Mouse (Mus musculus) CH12.LX (cell line): ENCODE data around the gene Abcc3. TPM values are rescaled to one million over a fixed set of nuclear protein-coding genes. Genes with fewer than 3 reads are reported as not detected.

ENCODE experiments used
- DNase-seq: peaks from one replicate; pipeline ENCODE4 v3.0.0-alpha.2; 2013; ENCODE audit errors: extremely low read depth
- H3K27ac ChIP-seq: 2 replicates; pipeline ENCODE4 v1.5.1; 2012; ENCODE audit warnings: low read depth, mild to moderate bottlenecking, control low read depth, moderate library complexity; ENCODE audit not compliant: insufficient read depth
- H3K27me3 ChIP-seq: replicated peaks from 2 replicates; pipeline ENCODE3; 2012; ENCODE audit warnings: inconsistent platforms
- H3K36me3 ChIP-seq, 2 experiments: replicated peaks in 1 of 2; 2 replicates each; pipeline versions ENCODE3 to v1.6.1; 2012; ENCODE audit warnings: inconsistent platforms in 1 of 2, low read length in 1 of 2, mild to moderate bottlenecking in 1 of 2, mixed read lengths in 1 of 2, moderate library complexity in 1 of 2; ENCODE audit not compliant: control insufficient read depth in 1 of 2, insufficient read depth in 1 of 2
- H3K4me1 ChIP-seq, 2 experiments: 2 replicates each; pipeline ENCODE4 v1.6.1; 2012; ENCODE audit warnings: inconsistent platforms in 1 of 2, moderate library complexity in 1 of 2; ENCODE audit not compliant: insufficient read depth in 2 of 2, control insufficient read depth in 1 of 2
- H3K4me2 ChIP-seq: 2 replicates; pipeline ENCODE4 v1.6.1; 2012; ENCODE audit warnings: low read depth, mild to moderate bottlenecking, control low read depth; ENCODE audit not compliant: poor library complexity, insufficient read depth, severe bottlenecking
- H3K4me3 ChIP-seq, 3 experiments: fragments of 150-350 bp in 1 of 3; sonication (generic) in 1 of 3; replicated peaks in 1 of 3; 2 replicates each; pipeline versions ENCODE3 to v1.5.1; 2011 to 2012; ENCODE audit warnings: low read depth in 2 of 3, low read length in 2 of 3, mild to moderate bottlenecking in 2 of 3, moderate library complexity in 2 of 3, control low read depth in 1 of 3, improper control_type of control experiment in 1 of 3, inconsistent platforms in 1 of 3, mixed read lengths in 1 of 3; ENCODE audit not compliant: poor library complexity in 1 of 3
- H3K79me2 ChIP-seq: replicated peaks from 2 replicates; pipeline ENCODE4 v1.6.1; 2012; ENCODE audit warnings: mild to moderate bottlenecking, moderate library complexity; ENCODE audit not compliant: control insufficient read depth, poor library complexity, insufficient read depth, severe bottlenecking; ENCODE audit errors: extremely low read depth
- H3K9ac ChIP-seq: 2 replicates; pipeline ENCODE4 v1.6.1; 2012; ENCODE audit warnings: low read depth, mild to moderate bottlenecking, control low read depth, moderate library complexity; ENCODE audit not compliant: insufficient read depth
- H3K9me3 ChIP-seq: replicated peaks from 2 replicates; pipeline ENCODE3; 2012; ENCODE audit warnings: low read length, inconsistent platforms, mixed read lengths
- BHLHE40 ChIP-seq: IDR thresholded peaks from 2 replicates; pipeline ENCODE4 v1.6.1; 2011; ENCODE audit warnings: mild to moderate bottlenecking, low read depth, low read length, improper control_type of control experiment
- CHD2 ChIP-seq: IDR thresholded peaks from 2 replicates; pipeline ENCODE4 v1.6.1; 2011; ENCODE audit warnings: low read length, improper control_type of control experiment
- CTCF ChIP-seq, 2 experiments: IDR thresholded peaks in 1 of 2; conservative IDR thresholded peaks in 1 of 2; 2 replicates each; pipeline ENCODE4 v1.5.1; 2011 to 2012; ENCODE audit warnings: low read depth in 2 of 2, low read length in 2 of 2, improper control_type of control experiment in 1 of 2, inconsistent platforms in 1 of 2, mild to moderate bottlenecking in 1 of 2, moderate library complexity in 1 of 2
- E2F4 ChIP-seq: IDR thresholded peaks from 2 replicates; pipeline ENCODE4 v1.6.1; 2011; ENCODE audit warnings: low read depth, low read length, improper control_type of control experiment; ENCODE audit not compliant: insufficient replicate concordance
- EP300 ChIP-seq: IDR thresholded peaks from 2 replicates; pipeline ENCODE4 v1.6.1; 2011; ENCODE audit warnings: low read length, improper control_type of control experiment
- ETS1 ChIP-seq: conservative IDR thresholded peaks from 2 replicates; pipeline ENCODE4 v1.6.1; 2012; ENCODE audit warnings: low read depth, mild to moderate bottlenecking, inconsistent platforms, low read length, improper control_type of control experiment, moderate library complexity
- KAT2A ChIP-seq: IDR thresholded peaks from 2 replicates; pipeline ENCODE4 v1.6.1; 2012; ENCODE audit warnings: low read length, improper control_type of control experiment, inconsistent platforms; ENCODE audit not compliant: insufficient replicate concordance
- MAFK ChIP-seq: IDR thresholded peaks from 2 replicates; pipeline ENCODE4 v1.6.1; 2011; ENCODE audit warnings: low read length, improper control_type of control experiment; ENCODE audit not compliant: insufficient replicate concordance
- MEF2A ChIP-seq: IDR thresholded peaks from 2 replicates; pipeline ENCODE4 v1.6.1; 2014; ENCODE audit warnings: low read depth, mild to moderate bottlenecking, inconsistent platforms, low read length, improper control_type of control experiment, borderline replicate concordance
- MXI1 ChIP-seq: IDR thresholded peaks from 2 replicates; pipeline ENCODE4 v1.6.1; 2011; ENCODE audit warnings: mild to moderate bottlenecking, low read depth, low read length, improper control_type of control experiment
- MYC ChIP-seq: IDR thresholded peaks from 2 replicates; pipeline ENCODE4 v1.6.1; 2011; ENCODE audit warnings: low read depth, mild to moderate bottlenecking, improper control_type of control experiment, low read length
- NRF1 ChIP-seq: IDR thresholded peaks from 2 replicates; pipeline ENCODE4 v1.6.1; 2014; ENCODE audit warnings: low read depth, mild to moderate bottlenecking, inconsistent platforms, low read length, improper control_type of control experiment, moderate library complexity
- POLR2A ChIP-seq: IDR thresholded peaks from 2 replicates; pipeline ENCODE4 v1.6.1; 2011; ENCODE audit warnings: low read depth, mild to moderate bottlenecking, improper control_type of control experiment, low read length
- POLR2AphosphoS2 ChIP-seq: IDR thresholded peaks from 2 replicates; pipeline ENCODE4 v1.6.1; 2011; ENCODE audit warnings: low read depth, low read length, improper control_type of control experiment
- RAD21 ChIP-seq: IDR thresholded peaks from 2 replicates; pipeline ENCODE4 v1.6.1; 2011; ENCODE audit warnings: low read depth, mild to moderate bottlenecking, low read length, improper control_type of control experiment, moderate library complexity
- SIN3A ChIP-seq: IDR thresholded peaks from 2 replicates; pipeline ENCODE4 v1.6.1; 2012; ENCODE audit warnings: low read length, improper control_type of control experiment, inconsistent platforms
- SMC3 ChIP-seq: IDR thresholded peaks from 2 replicates; pipeline ENCODE4 v1.6.1; 2011; ENCODE audit warnings: low read depth, low read length, improper control_type of control experiment
- USF1 ChIP-seq: IDR thresholded peaks from 2 replicates; pipeline ENCODE4 v1.6.1; 2014; ENCODE audit warnings: low read depth, mild to moderate bottlenecking, inconsistent platforms, low read length, improper control_type of control experiment
- ZC3H11A ChIP-seq: IDR thresholded peaks from 2 replicates; pipeline ENCODE4 v1.6.1; 2012; ENCODE audit warnings: low read depth, mild to moderate bottlenecking, inconsistent platforms, low read length, improper control_type of control experiment
- ZMIZ1 ChIP-seq: IDR thresholded peaks from 2 replicates; pipeline ENCODE4 v1.6.1; 2012; ENCODE audit warnings: low read depth, mild to moderate bottlenecking, inconsistent platforms, low read length, improper control_type of control experiment
- dilution Hi-C: fragments of 300-500 bp; cut with MboI; formaldehyde crosslinking; loops from 2 replicates; pipeline ENCODE4 v1.14.3; 2020; ENCODE audit warnings: low sequenced_read_pairs; ENCODE audit not compliant: extremely low pct_unique_long_range_greater_than_20kb, extremely low pct_ligation_motif_present
- in situ Hi-C: fragments of 300-500 bp; cut with MboI; formaldehyde crosslinking; loops from 3 replicates; pipeline ENCODE4 v1.14.3; 2019; ENCODE audit warnings: low sequenced_read_pairs, low pct_ligation_motif_present, low pct_unique_long_range_greater_than_20kb, mixed read lengths
- polyA plus RNA-seq: library from polyadenylated mRNA; unstranded; fragments of >175 nt; gene quantifications from 2 replicates; pipeline ENCODE4 v1.2.1, GENCODE M21; 2012; ENCODE audit warnings: low read depth; ENCODE audit not compliant: insufficient read length
- total RNA-seq, 2 experiments: library from RNA; depleted of rRNA; stranded (reverse); fragments of 300-350 nt in 1 of 2; fragments of >200 nt in 1 of 2; gene quantifications; 2 replicates each; pipeline ENCODE4 v1.2.3; 2012 to 2014

Gene Abcc3
- total and polyA plus RNA-seq, 3 experiments = 0.21 to 0.66 (median 0.40) TPM

DNA sequence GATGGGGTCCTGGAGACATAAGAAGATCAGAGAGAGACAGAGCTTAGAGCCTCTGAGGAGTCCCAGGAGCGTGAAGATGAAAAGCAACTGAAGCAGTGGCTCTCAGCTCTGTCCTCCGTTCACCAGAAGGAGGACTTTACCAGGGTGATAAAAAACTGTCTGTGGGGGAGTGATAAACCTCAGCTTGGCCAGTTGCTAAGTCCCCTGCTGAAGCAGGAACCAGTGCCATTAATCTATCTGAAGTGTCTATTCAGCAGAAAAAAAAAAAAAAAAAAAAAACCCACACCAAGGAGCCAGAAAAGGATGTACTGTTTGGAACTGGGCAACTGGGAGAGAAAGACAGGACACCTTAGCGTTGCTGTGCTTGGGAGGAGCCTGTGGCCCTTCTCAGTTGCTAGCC is 41.7 kb downstream of the Abcc3 start:
- Histone ChIP-seq H3K27ac (no peak overlapping the region), H3K4me2 (no peak overlapping the region), H3K9me3 (peaks cover 4% of the 10 kb centered on the region), H3K4me1 (peaks cover 6 to 35% of the 10 kb centered on the region in 2 experiments), H3K4me3 (no peak overlapping the region), H3K9ac (no peak overlapping the region), H3K36me3 (no peaks in the 10 kb centered on the region), H3K27me3 (no peaks in the 10 kb centered on the region), H3K79me2 (no peaks in the 10 kb centered on the region)
- no peak for DNase-seq
- dilution Hi-C loops = no loop called here
- in situ Hi-C loops = no loop called here
- TF ChIP-seq ZMIZ1 (no peak), BHLHE40 (no peak), MAFK (peak; percentile 55; the same call in 1 of the 2 replicates)

GRCm38 (mm10) chr11:94350337-94350736 is 42.5 kb downstream of the Abcc3 start:
- Histone ChIP-seq H3K4me1 (peaks cover 3 to 31% of the 10 kb centered on the region in 2 experiments), H3K27me3 (no peaks in the 10 kb centered on the region), H3K4me2 (no peak overlapping the region), H3K9me3 (peaks cover 4% of the 10 kb centered on the region), H3K9ac (no peak overlapping the region), H3K79me2 (no peaks in the 10 kb centered on the region), H3K27ac (no peak overlapping the region), H3K4me3 (no peak overlapping the region), H3K36me3 (no peaks in the 10 kb centered on the region)
- no peak for DNase-seq
- in situ Hi-C loops = no loop called here
- dilution Hi-C loops = no loop called here
- TF ChIP-seq NRF1 = no peak
- TF ChIP-seq, all 38 proteins: peak for 0

DNA sequence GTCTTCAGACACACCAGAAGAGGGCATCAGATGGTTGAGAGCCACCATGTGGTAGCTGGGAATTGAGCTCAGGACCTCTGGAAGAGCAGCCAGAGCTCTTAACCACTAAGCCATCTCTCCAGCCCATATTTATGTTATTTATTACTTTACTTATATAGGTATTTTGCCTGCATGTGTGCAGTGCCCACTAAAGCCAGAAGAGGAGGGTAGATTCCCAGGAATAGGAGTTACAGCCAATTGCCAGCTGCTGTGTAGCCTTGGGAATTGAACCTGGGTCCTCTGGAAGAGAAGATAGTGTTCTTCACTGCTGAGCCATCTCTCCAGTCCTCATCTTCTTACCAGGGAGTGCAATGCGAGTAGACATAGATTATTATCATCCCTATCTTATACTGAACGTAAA is 43.0 kb downstream of the Abcc3 start:
- in situ Hi-C loops (no loop called here), dilution Hi-C loops (no loop called here)
- Histone ChIP-seq H3K9me3 (peaks cover 4% of the 10 kb centered on the region), H3K4me3 (no peak overlapping the region), H3K4me2 (no peak overlapping the region), H3K27me3 (no peaks in the 10 kb centered on the region), H3K4me1 (peaks cover 0 to 28% of the 10 kb centered on the region in 2 experiments; a peak in 2 of 4 replicates), H3K36me3 (no peaks in the 10 kb centered on the region), H3K79me2 (no peaks in the 10 kb centered on the region), H3K9ac (no peak overlapping the region), H3K27ac (no peak overlapping the region)
- DNase-seq = no peak
- no peak for TF ChIP-seq KAT2A
- peak in 1 of 2 experiments; percentile 54; a peak in 2 of 4 replicates for TF ChIP-seq CTCF (conservative IDR thresholded peaks at IDR 0.05 in 1 of 2, IDR thresholded peaks at IDR 0.05 in 1 of 2; ENCODE audit: low read depth in 2 of 2, low read length in 2 of 2)
- no peak for TF ChIP-seq SIN3A
- no peak for TF ChIP-seq MAFK
- TF ChIP-seq CHD2 = no peak
- TF ChIP-seq RAD21 = peak; percentile 59
- peak; percentile 10; the same call in 1 of the 2 replicates for TF ChIP-seq ZC3H11A
- no peak for TF ChIP-seq ZMIZ1
- peak; percentile 61 for TF ChIP-seq SMC3
- no peak for TF ChIP-seq E2F4
- TF ChIP-seq MYC = no peak
- TF ChIP-seq EP300 = no peak
- TF ChIP-seq POLR2A = no peak
- no peak for TF ChIP-seq MEF2A
- TF ChIP-seq MXI1 = no peak
- no peak for TF ChIP-seq NRF1
- no peak for TF ChIP-seq ETS1
- TF ChIP-seq BHLHE40 = no peak
- no peak for TF ChIP-seq USF1
- TF ChIP-seq POLR2AphosphoS2 = no peak
